8 mouse cellular contexts compared by ENCODE assay signal in the genomic region with DNA sequence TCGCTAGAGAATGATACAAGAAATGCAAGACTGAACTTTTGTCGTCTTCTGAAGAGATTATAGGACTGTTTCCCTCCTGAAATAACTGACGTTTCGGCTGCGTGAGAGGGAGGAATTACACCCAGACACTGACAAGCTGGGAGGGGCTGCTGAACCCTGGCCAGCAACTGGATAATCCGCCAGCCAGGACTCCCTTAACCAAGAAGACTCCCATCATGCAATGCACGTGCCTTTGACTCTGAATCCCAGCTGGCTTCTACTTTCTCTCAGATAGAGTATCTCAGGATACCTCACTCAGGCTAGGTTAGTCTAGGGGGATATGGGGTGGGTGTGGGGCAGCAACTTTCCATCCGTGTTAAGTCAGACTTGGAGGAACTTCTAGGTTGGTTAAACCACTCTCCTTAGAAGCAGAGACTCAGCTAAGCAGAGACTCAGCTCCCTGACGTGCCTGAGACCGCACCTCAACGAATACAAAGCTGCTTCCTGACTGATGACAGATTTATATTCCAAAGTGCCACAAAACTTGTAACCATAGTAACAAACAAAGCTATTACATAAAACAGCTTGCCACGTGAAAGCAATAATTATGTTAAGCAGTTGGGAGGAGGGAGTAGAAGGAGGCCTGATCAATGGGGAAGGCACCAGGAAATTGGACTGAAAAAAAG.
A peak's percentile ranks its signal among the peaks of the same experiment; 100 is the strongest.
DNase-seq lines count a peak whose midpoint lies in the region; ATAC-seq lines count a peak whose summit lies in the region.
"Had no signal": no experiment of that assay in that cellular context is flagged by ENCODE, and none has a peak within 500 bp of the region (broad histone marks: within the 10 kb centered on the region; RNA-seq: fewer than 3 reads in every experiment).

No protein-coding gene starts in this region.

- no peak overlapping the region for H3K4me2 ChIP-seq in limb, embryonic 11.5 days (ENCODE audit: low read depth, severe bottlenecking)
- H3K4me2 ChIP-seq in midbrain, embryonic 13.5 days (replicated peaks), result no peak overlapping the region

- H3K36me3 ChIP-seq in limb, embryonic 11.5 days (ENCODE audit: control insufficient read depth, insufficient read depth, low read length), result no peaks in the 10 kb centered on the region
- H3K36me3 ChIP-seq in hindbrain, embryonic 10.5 days, result no peaks in the 10 kb centered on the region
- no peaks in the 10 kb centered on the region for H3K36me3 ChIP-seq in midbrain, embryonic 13.5 days

- ATAC-seq in hematopoietic stem cell, adult 5-6 weeks (replicated peaks in 1 of 2; ENCODE audit: insufficient read depth in 1 of 2, low FRiP score in 2 of 2, low TSS enrichment in 1 of 2, low read depth in 1 of 2, poor library complexity in 2 of 2, severe bottlenecking in 2 of 2), result peak; percentile 93 to 96
- ATAC-seq in limb, embryonic 11.5 days (ENCODE audit: insufficient number of reproducible peaks, low FRiP score, low TSS enrichment, low read depth), result no peak
- ATAC-seq in midbrain, embryonic 13.5 days, result no peak

- H3K27ac ChIP-seq in limb, embryonic 11.5 days (replicated peaks; ENCODE audit: low read depth, low read length), result no peak overlapping the region
- H3K27ac ChIP-seq in hindbrain, embryonic 10.5 days, result no peak overlapping the region
- no peak overlapping the region for H3K27ac ChIP-seq in midbrain, embryonic 13.5 days
- H3K27ac ChIP-seq: macrophage had no signal

- DNase-seq in retina, postnatal 1 day, result peak; percentile 44
- no peak for DNase-seq in retina, embryonic 14.5 days (ENCODE audit: low spot score)
- peak; percentile 31 for DNase-seq in limb, embryonic 11.5 days (ENCODE audit: low spot score)
- no peak for DNase-seq in cerebellum, adult 11-12 months
- no peak for DNase-seq in hindbrain, embryonic 10.5 days (ENCODE audit: low spot score)

- H3K4me3 ChIP-seq in limb, embryonic 11.5 days (ENCODE audit: low read depth, low read length), result no peak overlapping the region
- no peak overlapping the region for H3K4me3 ChIP-seq in hindbrain, embryonic 10.5 days
- no peak overlapping the region for H3K4me3 ChIP-seq in midbrain, embryonic 13.5 days (replicated peaks)

- no peaks in the 10 kb centered on the region for H3K9me3 ChIP-seq in limb, embryonic 11.5 days (ENCODE audit: control insufficient read depth, low read length)
- H3K9me3 ChIP-seq in hindbrain, embryonic 10.5 days, result no peaks in the 10 kb centered on the region
- no peaks in the 10 kb centered on the region for H3K9me3 ChIP-seq in midbrain, embryonic 13.5 days

- no peak overlapping the region for H3K9ac ChIP-seq in limb, embryonic 11.5 days (ENCODE audit: low read length)
- no peak overlapping the region for H3K9ac ChIP-seq in midbrain, embryonic 13.5 days (replicated peaks)

- H3K27me3 ChIP-seq in limb, embryonic 11.5 days (ENCODE audit: control insufficient read depth, insufficient read depth, low read length), result no peaks in the 10 kb centered on the region
- H3K27me3 ChIP-seq in hindbrain, embryonic 10.5 days (ENCODE audit: insufficient read depth, poor library complexity, severe bottlenecking), result peaks cover 9% of the 10 kb centered on the region; the same call in 1 of the 2 replicates
- no peaks in the 10 kb centered on the region for H3K27me3 ChIP-seq in midbrain, embryonic 13.5 days

- H3K4me1 ChIP-seq in limb, embryonic 11.5 days (ENCODE audit: control insufficient read depth, insufficient read depth, low read length), result no peaks in the 10 kb centered on the region
- 0 out of 2 replicates have a peak, but pooled peaks cover 4% of the 10 kb centered on the region for H3K4me1 ChIP-seq in hindbrain, embryonic 10.5 days (replicated peaks)
- peaks cover 5% of the 10 kb centered on the region; the same call in 1 of the 2 replicates for H3K4me1 ChIP-seq in midbrain, embryonic 13.5 days (replicated peaks)

- WGBS in limb, embryonic 11.5 days, result 32% methylated on average over 12 of the region's 12 CpGs
- WGBS in hindbrain, embryonic 10.5 days, result 64% methylated on average over 12 of the region's 12 CpGs
- 45% methylated on average over 12 of the region's 12 CpGs for WGBS in midbrain, embryonic 13.5 days

Comparison
In these comparisons a context has a peak if more than half of its experiments do, and no peak if none do; other contexts are left out.
1. DNase-seq: peak in retina, postnatal 1 day (single experiment) and limb, embryonic 11.5 days (single experiment); none in retina, embryonic 14.5 days (single experiment), cerebellum, adult 11-12 months (single experiment) and hindbrain, embryonic 10.5 days (single experiment).
2. ATAC-seq: peak in hematopoietic stem cell, adult 5-6 weeks (2 of 2); none in limb, embryonic 11.5 days (single experiment) and midbrain, embryonic 13.5 days (single experiment).